Mouse (Mus musculus): ENCODE measurements around the gene D930048N14Rik.
A peak's percentile ranks its signal among the peaks of the same experiment; 100 is the strongest.

The D930048N14Rik gene

DNA sequence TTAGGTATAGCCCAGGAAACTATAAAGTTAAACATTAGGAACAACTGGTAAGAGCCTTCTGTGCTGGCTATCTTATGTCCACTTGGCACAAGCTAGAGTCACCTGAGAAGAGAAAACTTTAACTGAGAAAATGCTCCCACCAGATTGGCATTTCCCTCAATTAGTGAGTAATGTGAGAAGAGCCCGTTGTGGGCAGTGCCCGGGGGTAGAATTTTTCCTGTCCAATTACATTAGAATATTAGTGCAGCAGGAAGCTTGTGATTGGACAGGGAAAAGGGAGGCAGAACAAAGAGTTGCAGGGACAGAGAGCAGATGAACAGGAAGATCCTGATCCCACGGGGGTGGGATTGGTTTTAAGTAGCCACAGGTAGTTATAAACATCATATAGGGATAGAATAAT lies 52.1 kb downstream of the D930048N14Rik start:
- DNase-seq (ENCODE audit: low spot score), result no peak

DNA sequence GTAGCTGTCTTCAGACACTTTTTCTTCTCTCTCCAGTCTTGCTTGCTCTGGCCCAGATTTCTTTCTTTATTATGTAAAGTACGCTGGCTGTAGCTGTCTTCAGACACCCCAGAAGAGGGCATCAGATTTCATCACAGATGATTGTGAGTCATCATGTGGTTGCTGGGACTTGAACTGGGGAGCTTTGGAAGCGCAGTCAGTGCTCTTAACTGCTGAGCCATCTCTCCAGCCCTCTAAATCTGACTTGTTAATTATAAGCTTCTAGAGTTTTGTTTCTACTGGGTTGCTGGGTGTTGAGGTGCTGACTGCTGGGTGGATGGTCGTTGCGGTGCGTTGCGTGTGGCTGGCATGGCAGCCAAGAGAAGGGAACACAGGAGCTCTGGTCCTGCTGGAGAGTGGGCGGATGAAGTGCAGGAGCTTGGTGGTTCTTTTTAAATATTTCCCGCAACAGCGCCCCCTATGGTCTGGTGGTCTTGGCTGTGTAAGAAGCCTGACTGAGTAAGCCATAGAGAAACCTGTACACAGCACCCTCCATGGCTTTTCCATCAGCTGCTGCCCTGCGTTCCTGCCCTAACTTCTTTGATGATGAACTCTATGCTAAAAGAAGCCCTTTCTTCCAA lies 52.7 kb downstream of the D930048N14Rik start:
- DNase-seq (ENCODE audit: low spot score), result peak; percentile 68

DNA sequence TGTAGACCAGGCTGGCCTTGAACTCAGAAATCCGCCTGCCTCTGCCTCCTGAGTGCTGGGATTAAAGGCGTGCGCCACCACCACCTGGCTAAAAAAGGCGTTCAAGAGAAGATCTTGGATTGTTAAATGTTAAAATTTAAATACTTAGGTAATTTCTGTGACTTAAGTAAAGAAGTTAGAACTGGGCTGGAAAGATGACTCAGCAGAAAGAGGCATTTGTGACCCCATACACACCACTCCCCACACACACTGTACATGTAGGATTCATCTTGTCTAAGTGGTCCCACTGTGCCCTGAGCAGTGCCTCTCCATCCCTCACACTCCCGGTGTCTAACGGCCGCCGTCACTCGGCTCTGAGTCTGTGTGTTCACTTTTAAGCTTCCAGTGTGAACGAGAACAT lies 55.7 kb downstream of the D930048N14Rik start:
- no peak for DNase-seq (ENCODE audit: low spot score)

DNA sequence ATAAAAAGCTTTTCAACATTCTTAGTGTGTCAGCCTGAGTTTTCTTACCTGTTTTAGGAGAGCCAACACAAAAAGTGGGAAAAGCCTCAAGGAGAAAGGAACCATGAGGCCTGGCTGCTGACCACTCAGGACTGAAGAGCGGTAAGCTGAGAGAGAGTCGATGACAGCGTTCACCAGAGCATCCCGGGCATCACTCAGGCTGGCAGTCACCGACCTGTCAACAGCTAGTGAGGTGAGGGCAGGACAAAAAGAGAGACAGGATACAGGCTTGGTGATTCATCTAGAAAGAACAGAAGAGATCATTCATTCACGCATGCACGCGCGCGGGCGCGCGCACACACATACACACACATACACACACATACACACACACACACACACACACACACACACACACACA lies 56.3 kb downstream of the D930048N14Rik start:
- no peak for DNase-seq (ENCODE audit: low spot score)
